Mouse (Mus musculus): ENCODE measurements around the gene Knop1. TPM values are rescaled to one million over a fixed set of nuclear protein-coding genes. Genes with fewer than 3 reads are reported as not detected.

Gene Knop1
- 11.4 and 11.6 TPM in 2 replicates for polyA plus RNA-seq (2012)

- no peak for TF ChIP-seq GATA1 (IDR thresholded peaks at IDR 0.05; ENCODE audit: low read length)
Measured at GRCm38 (mm10) chr7:118855877-118856304, at the start of gene Knop1. Knop1 (minus strand) TSS chr7:118856254.

- no peak for TF ChIP-seq GATA1 (IDR thresholded peaks at IDR 0.05; ENCODE audit: low read length)
Measured at GRCm38 (mm10) chr7:118904530-118904929, 48.5 kb upstream of the Knop1 start.

- TF ChIP-seq GATA1 (IDR thresholded peaks at IDR 0.05; ENCODE audit: low read length), result no peak
Measured at GRCm38 (mm10) chr7:118903879-118904278, 47.8 kb upstream of the Knop1 start.

DNA sequence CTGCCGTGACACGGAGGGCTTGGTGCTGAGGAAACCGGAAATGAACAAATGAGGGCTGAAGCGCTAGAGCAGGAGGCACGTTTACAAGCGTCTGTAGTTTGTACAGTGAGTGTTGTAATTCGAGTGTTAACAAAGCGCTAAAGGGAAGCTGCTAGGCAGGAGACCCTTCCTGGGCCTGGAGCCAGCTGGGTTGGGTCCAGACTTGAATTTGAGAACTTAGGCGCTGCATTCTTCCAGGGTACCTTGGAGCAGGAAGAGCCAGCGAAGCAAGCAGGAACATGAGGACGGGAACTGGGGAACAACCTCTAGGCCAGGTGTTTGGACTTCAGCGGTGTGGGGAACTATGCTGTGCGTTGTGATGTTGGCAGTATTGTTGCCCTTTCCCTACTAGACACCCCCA, 46.9 kb upstream of the Knop1 start:
- TF ChIP-seq GATA1 (IDR thresholded peaks at IDR 0.05; ENCODE audit: low read length), result no peak

DNA sequence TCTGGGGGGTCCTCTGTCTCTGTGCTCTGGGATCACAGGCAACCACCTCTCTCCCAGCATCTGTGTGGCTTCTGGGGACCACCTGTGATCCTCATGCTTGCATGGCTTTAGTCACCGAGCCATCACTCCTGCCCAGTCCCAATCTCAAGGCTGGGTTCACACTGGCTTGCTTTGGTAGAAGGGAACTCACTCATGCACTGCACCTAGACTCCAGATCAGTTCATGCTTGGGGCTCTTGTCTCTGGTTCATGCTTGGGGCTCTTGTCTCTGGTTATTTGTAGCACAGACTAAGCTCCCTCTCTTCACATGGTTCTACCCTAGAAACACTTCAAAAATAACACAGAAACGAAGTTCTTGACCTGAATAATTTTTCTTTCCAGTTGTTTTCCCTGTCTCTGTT, 44.0 kb upstream of the Knop1 start:
- no peak for TF ChIP-seq GATA1 (IDR thresholded peaks at IDR 0.05; ENCODE audit: low read length)

- TF ChIP-seq GATA1 (IDR thresholded peaks at IDR 0.05; ENCODE audit: low read length), result no peak
Measured at GRCm38 (mm10) chr7:118898063-118898462, 42.0 kb upstream of the Knop1 start.

DNA sequence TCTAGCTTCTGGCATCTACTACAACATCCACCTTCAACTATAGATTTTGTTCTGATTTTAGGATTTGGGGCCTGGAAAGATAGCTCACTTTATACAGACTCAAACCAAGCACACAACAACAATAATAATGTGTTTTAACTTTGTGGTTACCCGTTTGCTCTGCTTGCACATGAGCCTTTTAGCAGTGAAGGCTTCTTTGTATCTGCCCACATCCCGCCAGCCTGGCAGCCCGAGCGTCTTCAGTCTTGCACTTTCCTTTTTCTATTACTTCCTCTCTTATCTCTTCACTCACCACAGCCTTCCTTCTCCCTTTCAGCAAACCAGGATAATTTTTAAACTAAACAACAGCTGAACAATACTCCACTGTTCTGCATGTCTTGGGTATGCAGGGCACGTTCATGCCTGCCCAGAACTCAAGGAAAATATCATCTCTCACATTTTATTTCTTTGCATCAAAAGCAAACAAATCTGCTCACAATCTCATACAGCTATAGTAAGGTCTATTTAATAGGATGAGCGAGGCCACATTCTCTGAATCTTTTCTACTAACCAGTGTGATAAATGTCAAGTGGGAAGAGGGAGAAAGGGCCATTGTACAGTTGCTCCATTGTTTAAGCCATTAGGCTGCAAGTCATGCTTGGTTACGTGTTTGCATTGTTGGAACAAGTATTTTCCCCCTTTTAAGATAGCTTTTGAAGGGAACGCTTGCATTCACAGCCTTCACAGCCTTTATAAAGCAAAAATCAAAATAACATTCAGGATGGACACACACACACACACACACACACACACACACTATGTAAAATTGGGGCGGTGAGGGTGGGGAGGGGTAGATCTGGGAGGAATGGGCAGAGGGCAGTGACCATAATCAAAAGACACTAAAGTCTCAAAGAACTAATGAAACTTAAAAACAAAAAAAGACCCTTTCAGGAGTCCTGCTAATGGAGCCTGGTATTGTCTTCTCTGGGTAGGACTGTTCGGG, 39.7 kb upstream of the Knop1 start:
- TF ChIP-seq GATA1 (IDR thresholded peaks at IDR 0.05; ENCODE audit: low read length), result no peak

DNA sequence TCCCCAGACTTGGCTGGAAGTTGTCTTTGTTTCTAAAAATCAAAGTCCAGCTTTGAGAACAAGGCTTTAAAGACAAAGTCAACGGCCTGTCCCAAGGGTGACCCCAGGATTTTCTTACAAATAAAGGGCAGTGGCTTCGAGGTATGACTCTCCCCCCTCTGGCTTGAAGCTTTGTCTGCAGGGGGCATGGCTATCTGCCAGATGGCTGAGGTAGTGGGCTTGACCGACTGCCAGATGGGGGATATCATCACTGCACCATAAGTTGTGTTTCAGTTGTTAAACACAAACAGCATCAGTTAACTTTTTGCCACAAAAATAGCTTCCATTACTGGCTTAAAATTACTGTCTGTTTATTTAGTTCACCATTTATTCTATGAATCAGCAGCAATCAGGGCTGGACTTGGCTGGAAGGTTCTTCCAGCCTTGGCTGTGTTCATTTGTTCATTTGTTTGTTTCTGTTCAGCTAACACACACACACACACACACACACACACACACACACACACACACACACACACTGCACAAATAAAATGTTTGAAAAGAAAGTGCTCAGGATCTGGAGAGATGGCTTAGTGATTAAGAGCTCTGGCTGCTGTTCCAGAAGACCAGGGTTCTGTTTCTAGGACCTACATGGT, 33.1 kb upstream of the Knop1 start:
- TF ChIP-seq GATA1 (IDR thresholded peaks at IDR 0.05; ENCODE audit: low read length), result no peak

- no peak for TF ChIP-seq GATA1 (IDR thresholded peaks at IDR 0.05; ENCODE audit: low read length)
Measured at GRCm38 (mm10) chr7:118887303-118888055, 31.4 kb upstream of the Knop1 start.

- TF ChIP-seq GATA1 (IDR thresholded peaks at IDR 0.05; ENCODE audit: low read length), result no peak
Measured at GRCm38 (mm10) chr7:118884969-118885368, 28.9 kb upstream of the Knop1 start.

GRCm38 (mm10) chr7:118883957-118884356, 27.9 kb upstream of the Knop1 start:
- no peak for TF ChIP-seq GATA1 (IDR thresholded peaks at IDR 0.05; ENCODE audit: low read length)

DNA sequence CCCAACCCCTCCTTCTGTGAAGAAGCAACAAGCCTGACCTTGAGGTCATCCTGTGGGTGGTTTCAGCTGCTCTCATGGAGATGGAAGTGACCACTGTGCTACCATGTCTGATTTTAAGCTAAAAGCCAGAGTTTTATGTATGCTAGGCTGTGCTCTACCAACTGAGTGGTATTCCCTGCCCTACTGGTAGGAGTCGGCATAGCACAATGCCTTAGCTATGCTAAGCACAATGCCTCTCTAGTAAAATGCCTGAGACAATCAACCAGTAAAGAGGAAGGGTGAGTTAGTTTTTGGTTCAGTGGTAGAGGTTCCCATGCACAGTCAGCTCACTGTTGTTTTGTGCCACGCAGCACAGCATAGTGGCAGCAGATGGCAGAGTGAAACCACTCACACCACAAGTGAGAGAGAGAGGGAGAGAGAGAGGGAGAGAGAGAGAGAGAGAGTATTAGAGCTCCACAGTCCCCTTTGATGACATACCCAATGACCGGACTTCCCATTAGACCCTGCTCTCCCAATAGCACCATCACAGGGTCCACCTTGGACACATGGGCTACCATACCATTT, 23.5 kb upstream of the Knop1 start:
- no peak for TF ChIP-seq GATA1 (IDR thresholded peaks at IDR 0.05; ENCODE audit: low read length)

GRCm38 (mm10) chr7:118865362-118865761, 9.3 kb upstream of the Knop1 start:
- TF ChIP-seq GATA1 (IDR thresholded peaks at IDR 0.05; ENCODE audit: low read length), result no peak

DNA sequence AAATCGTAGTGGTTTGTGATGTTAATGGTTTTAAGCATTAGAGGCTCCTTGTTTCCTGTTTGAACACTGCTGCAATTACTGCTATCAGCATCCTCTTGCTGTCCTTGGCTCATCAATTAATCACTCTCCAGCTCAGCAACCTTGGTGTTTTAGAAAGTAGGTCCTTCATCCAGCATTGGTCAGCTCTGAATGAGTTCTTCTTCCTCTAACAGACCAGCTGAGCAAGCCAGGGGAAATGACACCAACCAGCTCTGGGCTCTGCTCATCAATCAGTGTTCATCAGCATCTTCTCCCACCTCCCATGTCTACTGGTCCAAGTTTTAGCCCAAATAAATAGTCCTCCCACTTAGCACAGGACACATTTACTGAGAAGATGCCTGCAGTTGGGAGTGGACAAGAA, 2.6 kb upstream of the Knop1 start:
- no peak for TF ChIP-seq GATA1 (IDR thresholded peaks at IDR 0.05; ENCODE audit: low read length)

DNA sequence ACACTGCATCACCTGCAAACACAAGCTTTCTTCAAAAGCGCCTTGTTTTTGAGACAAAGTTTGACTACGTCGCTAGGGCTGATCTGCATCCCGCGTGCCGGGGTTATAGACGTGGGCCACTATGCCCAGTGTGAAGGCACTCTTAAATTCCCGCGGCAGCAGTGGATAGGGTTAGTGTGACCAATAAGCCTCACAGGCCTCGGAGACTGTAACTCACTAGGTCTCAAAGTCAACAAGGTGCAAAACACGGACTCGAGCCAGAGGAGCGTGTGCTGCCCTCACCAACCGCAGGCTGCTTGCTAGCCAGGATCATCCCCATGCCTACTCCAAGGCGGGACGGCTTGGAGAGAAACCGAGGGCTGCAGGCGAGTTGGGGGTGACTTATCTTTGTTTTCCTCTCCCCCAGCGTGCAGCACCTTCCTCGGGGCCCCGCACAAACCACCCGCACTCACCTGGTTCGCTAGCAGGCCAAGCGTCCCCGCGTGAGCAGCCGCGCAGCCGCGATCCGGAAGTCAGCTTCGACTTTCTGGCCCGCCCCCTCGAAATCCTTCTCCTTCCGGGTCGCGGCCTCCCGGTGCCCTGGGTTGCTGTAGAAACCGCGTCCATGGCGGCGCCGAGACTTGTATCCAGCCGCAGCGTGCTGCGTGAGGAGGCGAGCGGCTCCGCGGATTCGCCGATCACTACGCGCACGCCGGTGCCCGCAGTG, 730 bp downstream of the Knop1 start, which contains the start of gene Iqck:
Gene Iqck (plus strand): TSS at position 582 of the 706 bp plus-strand sequence.
- no peak for TF ChIP-seq GATA1 (IDR thresholded peaks at IDR 0.05; ENCODE audit: low read length)
